Mouse (Mus musculus) ovary, postnatal 36 days (tissue): ENCODE data around the gene Ros1.

Experiments used
- DNase-seq: peaks from one replicate; pipeline ENCODE4 v3.0.0; 2022; ENCODE audit warnings: low spot score, mixed read lengths

The Ros1 gene

DNA sequence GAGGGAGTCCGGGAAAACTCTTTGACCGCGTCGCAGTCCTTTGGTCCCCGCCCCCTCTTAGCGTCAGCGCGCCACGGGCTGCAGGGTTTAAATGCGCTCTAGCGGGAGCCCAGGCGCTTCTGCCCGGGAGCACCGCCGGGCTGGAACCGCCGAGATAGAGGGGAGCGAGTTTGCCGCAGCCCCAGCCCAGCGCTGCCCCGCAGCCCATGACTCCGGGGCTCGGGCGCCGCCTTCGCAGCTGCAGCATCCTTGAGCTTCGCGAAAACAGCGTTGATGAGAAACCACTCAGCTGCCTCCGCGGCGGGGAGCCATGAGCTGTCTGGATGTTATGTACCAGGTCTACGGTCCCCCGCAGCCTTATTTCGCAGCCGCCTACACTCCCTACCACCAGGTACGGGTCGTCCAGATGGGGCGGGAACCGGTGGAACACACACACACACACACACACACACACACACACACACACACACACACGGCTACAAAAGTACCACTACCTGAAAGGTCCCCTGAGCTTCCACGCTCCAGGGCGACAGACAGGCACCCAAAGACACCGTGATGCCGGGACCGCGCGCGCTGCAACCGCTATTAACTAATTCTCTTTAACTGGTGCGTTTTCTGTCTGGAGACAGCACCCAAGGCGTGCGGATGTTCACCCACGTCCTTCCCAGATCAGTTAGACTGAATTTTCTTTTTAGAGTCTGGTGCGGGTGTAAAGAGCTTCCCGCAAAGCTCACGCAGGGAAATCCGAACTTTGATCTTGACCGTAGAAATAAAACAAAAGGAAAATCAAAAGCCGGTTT lies 172.4 kb downstream of the Ros1 start, which contains the start of gene Vgll2:
Gene Vgll2, plus strand, starts transcription at position 90 of the 800 bp plus-strand sequence.
- peak; percentile 30 for DNase-seq

DNA sequence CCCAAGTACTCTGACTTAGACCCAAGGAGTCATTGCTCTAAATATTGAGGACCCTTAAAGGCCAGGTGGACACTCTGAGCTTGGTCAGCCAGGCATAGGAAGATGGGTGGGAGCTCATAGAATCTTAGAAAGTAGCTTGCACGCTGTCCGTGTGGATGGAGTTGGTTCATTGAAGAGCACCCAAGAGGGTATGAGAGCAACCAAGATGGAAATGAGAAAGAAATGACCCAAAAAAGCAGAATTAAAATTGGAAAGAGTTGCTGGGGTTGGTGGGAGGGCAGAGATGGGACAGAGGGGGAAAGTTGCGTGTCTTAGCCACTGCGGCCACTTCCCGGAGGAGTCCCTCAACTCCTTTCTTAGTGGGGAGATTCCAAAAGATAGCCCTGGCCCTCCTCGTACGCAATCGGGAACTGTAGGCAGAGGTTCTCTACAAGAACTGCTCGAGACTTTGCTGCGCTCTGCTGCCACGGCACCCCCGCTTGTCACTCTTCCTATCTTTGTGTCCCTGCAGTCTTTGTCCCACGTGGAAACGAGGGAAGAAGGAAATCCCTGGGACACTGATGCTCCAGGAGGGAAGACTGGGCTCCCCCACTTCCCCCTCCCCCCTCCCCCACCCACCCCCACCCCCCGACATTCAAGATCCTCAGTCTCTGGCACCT lies 173.2 kb downstream of the Ros1 start:
- no peak for DNase-seq

DNA sequence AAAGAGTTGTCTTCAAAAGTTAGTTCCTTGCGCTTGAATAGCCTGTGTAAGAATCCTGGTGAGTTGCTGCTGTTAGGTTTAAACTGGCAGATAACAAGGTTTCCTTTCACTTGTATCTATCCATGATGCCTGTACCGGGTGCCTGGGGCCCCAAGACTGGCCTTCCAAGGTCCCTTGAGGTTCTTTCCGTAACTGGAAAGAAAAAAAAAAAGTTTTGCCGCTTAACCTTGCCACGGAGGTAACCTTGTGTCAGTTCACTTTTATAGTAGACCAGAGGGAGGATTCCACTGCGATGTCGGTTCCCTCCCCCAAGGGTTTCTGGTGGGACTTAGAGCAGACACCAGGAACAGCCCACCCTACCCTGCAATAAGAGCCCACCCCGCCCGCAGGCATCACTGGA lies 173.8 kb downstream of the Ros1 start:
- DNase-seq = no peak

DNA sequence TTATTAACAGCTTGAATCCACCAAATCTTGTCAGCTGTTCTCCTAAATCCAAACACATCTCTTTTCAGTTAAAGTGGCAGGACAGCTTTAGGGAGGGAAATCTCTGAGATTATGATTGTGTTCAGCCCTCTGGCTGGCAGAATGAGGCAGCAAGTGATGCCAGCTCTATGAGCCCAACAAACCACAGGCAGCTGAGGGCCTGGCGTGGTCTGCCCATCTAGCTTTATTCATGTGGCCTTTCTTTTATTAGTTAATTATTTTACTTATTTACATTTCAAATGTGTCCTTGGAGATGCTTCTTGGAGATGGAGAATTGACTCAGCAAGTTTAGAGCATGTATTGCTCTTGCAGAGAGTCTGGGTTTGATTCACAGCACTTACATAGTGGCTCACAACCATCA lies 176.6 kb downstream of the Ros1 start:
- DNase-seq = no peak
